Mouse (Mus musculus) telencephalon, adult 2 months (tissue): ENCODE results near the gene Ror2.

Experiments
- DNase-seq: peaks from one replicate; pipeline ENCODE4 v3.0.0-alpha.2; 2011; ENCODE audit warnings: low read depth, low spot score

Gene Ror2

DNA sequence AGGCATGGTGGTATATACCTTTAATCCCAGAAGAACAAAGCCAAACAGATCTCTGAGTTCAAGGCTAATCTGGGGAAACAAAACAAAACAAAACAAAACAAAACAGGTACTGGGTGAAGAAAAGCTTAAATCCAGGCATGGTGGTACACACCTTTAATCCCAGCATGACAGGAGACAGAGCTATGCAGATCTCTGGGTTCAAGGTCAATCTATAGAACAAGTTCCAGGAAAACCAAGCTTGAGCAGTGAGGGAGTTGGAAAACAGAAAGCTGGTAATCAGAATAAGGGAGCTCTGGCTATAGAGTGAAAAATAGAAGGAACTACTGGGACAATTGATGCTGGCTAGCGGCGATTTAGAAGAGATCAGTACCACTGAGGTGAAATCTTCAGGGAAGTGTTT lies 145.6 kb downstream of the Ror2 start:
- DNase-seq, result no peak

DNA sequence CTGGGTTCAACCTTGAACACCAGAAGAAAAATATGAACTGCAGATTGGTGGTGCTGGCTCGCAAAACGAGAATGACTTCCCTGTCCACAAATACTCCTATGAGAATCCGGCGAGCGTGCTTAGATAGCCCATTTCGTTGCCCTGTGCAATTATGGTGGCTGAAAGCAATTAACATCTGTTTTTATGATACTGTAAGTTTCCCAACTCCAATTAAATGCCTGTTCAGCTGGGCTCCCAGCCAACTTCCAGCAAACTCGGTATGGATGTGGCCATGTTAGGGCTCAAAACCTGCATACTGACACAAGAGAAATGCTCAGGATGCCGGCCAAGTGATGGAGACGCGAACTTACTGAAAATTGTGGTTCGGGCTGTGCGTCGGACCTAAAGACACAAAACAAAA lies 155.4 kb downstream of the Ror2 start:
- no peak for DNase-seq

DNA sequence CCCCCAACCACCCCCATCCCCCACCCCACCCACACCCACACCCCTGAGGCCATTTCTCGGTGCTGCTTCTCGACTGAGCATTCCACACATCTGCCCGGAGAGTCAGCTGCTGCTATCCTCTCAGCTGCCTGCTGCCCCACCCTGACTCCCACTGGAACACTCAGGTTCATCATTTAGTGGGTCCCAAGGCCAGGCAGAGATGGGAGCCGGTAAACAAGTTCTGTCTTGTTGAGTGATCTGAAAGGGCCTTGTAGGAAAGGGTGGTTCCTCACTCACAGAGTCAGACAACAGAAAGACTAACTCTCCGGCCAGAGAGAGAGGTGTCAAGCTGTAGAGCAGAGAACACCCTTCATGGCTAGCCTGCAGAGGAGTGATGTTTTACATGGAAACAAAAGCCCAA lies 155.9 kb downstream of the Ror2 start:
- DNase-seq, result no peak

DNA sequence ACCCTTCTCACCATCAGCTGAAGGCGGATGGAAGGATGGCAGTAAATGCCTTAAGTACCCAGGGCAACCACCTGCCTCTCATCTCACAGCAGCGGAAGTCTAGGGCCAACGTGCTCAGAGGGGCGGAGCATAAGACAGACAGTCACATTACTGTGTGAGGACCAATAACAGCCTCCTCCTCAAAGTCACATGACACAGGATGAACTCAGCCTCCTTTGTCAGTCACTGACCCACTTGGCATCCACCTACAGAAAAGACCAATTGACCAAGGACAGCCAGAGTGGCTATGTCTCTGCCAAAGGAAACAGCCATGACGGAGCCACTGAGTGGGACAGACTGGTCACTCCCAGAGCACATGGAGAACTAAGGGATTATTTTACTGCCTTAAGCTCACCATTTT lies 160.3 kb downstream of the Ror2 start:
- no peak for DNase-seq

DNA sequence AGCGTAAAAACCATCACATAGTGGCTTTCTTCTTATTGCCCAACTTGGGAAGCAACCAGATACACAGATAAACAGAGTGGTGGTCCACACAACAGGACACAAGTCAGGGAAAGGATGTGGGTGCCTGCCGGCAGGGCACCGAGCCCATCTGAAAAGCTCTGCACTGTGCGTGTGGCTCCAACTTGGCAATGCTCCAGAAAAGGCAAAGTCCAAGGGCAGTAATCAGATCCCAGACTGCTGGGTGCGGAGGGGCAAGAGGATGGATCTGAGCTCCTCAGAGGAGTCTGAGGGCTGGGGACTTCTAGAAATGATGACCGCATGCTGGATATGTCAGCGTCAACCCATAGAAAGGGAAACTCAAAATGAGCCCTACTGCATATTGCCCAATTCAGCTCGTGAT lies 163.8 kb downstream of the Ror2 start:
- DNase-seq, result no peak

DNA sequence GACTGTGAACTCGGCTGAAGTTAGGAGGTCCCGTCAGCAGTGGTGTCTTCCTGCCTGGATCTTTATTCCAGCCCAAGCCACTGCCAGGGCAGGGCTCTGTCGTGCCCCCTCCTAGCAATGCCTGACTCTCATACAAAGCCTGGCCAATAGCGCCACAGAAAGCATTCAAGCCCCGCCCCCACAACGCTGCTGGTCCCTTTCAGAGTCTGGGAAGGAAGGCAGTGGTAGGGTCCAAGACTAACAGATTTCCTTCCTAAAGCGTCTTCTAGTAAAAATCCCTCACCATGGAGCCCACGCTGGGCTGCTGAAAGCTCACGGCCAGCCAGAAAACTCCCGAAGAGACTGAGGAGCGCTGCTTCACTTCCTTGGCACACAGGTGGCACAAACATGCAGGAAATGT lies 165.0 kb downstream of the Ror2 start:
- DNase-seq, result no peak

DNA sequence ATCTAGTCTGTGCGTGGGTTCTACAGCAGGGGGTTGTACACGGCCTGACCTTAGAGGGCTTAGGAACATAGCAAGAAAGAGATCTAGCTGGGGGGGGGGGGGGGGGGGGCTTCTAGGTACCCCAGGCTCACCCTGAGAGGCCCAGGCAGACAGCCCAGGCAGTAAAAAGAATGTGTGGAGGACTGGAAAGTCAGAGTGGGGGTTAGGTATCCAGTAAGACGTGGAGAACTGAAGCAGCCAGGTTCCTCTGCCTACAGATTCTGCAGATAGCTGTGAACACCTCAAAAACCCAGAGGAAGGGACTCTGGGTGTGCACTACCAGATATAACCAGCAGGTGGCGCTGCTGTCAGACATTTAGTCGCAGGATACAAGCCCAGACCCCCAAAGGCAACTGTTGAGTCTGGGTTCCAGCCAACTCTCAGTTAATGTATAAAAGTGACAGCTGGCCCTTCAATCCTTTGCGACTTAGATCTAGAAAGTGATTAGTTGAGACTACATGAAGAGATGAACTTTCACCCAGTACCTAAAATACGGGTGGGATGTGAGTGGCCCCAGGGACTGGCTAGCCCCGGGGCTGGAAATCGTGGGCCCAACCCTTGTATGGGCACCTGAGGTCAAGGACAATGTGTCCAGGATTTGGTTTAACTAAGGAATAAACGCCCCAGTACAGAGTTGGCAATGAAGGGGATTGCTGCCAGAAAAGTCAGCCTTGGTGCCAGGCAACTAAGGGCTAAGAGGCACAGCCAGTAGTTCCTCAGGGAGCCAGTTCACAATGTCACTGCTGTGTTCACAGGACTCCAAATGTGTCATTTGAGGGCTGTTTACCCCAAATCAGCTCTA lies 166.1 kb downstream of the Ror2 start:
- peak; percentile 19 for DNase-seq

DNA sequence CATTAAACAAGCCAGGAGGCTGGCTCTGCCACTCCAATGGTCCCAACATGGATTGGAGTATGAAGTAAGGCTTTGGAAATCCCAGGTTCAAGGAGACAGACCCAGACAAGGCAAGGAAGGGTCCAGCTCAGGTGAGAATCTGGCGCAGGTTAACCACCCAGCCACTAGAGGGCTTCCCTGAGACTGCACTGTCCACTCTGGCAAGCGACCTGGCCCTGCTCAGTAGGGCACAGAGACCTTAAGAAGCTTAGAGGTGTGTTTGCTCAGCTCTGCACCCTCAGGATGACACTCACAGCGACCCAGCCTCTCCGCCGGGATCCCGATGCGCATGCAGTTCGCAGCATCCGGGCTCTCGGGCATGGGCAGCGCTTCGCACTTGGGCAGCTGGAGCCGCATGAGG lies 167.5 kb downstream of the Ror2 start:
- no peak for DNase-seq

DNA sequence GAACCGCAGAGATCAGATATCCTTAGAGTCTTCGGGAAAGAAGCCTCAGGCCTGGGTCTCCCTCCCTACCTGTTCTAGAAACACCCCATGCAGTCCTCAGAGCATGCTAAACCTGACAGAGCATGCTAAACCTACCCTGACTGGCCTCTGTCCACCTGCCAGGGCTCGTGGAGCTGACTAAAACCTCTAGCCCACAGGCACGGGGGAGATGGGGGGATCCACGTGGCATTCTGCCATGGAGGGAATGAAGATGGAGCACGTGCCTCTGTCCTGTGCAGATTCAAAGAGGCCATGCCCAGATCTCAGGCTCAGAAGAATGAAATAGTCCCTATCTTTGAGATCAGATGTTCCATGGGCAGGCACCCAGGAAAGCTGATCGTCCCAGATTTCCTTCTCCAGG lies 168.0 kb downstream of the Ror2 start:
- DNase-seq, result no peak

DNA sequence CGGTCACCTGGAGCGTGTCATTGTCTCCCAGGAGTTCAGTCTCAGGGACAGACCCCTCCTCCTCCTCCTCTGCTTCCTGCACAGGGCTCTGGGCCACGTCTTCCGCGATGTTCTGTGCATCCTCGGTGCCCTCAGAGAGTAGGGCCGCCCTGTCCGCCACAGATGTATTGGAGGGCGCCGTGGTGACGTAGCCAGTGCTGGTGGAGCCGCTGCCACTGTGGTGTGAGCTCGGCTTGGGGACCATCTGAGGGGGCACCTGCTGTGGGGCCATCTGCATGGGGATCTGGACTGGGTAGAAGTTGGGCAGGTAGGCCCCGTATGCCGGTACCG lies 175.7 kb downstream of the Ror2 start:
- DNase-seq, result no peak

DNA sequence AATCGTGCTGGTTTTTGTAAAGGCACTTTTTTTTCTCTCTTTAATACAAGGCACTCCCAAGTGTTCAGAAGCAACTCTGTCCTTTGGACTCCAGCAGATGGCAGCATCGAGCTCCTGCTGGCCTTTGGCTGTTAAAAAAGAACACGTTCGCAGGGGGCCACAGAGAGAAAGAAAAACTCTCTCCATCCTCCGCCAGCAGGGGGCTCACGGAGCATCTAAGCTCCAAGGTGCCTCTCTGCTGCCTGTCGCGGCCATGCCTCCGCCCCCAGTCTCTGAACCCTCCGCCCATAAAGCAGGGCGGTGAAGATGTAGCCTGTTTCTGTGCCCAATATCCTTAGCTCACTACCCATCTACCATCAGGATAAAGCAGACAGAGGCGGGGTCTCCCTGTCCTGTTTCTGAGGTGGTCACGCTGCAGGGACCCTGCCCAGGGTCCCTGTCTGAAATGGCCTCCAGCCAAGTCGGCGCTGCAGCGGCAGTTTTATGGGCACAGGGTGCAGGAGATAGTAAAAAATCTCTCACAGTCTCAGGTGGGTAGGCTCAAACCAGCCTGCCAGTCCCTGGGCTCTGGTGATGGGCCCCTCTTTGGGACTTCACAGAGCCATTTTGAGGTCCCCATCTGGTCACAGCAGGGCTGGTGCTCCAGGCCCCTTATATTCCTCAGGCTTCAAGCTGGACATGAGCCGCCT lies 176.2 kb downstream of the Ror2 start:
- peak; percentile 92 for DNase-seq

DNA sequence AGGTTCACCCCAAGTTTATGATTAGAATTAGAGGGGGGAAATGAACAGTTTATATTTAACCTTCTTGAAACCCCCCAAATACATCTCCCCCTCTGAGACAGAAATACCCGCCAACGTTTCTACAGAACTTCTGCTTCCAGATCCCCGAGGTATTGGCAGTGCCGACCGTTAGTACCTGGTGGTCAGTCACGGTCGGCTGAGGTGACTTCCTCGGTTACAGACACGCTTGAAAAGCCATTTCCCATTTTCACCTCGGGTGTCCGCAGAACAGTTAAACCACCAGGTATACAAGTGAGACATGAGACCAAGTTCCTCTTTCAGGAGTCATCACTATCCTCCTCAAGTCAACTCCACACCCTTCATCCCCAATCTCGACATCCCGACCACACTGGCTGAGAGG lies 179.2 kb downstream of the Ror2 start:
- DNase-seq, result no peak

DNA sequence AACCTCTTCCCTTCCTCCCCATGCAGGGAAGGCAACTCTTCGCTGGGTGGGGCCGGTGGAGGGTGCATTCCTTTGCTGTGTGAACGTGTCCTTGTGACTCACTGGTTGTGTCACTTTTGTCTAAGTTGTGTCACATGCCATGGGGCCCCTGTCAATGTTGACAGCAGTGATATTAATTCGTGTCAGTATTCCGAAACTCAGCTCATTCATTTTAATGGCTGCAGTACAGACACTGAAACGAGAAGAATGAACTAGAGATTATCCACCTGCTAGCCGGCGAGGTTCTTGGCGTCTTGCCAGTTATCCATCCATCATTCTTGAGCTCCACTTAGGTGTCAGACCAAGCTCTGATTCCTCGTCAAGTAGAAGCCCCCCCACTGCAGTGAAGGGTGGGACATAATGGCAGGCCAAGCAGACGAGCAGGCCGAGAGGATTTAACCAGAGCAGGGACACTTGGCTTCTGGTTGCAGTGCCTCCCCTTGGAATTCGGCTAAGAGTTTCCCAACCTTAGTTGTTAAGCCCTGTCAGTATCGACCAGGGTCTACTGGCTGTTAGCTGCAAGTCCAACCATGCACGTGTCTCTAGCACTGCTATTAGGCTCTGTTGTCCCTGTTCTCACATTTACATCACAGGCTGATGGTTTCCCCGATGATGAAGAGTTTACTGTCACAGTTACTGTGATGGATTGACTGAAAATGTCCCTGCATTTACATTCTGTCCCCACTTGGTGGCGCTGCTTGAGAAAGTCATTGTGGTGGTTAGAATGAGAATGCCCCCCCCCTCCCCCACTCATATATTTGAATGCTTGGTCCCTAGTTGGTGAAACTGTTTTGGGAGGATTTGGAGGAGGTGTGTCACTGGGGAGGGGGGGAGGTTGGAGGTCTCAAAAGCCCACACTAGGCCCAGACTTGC lies 185.9 kb downstream of the Ror2 start:
- no peak for DNase-seq

DNA sequence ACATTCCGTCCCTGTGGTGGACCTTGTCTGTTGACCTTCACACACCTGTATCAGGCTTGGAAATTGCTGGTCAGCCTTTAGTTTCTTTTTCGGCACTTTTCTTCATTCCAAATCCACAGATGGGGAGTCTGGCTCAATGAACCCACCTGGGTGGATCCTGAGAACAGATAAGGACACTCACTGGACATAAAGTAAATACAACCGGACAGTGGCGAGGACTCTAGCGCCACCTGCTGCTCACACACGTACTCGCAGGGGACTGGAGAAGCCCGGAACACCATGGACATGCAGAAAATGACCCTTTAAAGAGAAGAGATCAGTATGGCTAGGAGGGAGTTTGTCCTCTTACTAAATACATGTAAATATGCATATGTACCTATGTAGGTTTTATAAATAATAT lies 189.3 kb downstream of the Ror2 start:
- DNase-seq, result no peak

DNA sequence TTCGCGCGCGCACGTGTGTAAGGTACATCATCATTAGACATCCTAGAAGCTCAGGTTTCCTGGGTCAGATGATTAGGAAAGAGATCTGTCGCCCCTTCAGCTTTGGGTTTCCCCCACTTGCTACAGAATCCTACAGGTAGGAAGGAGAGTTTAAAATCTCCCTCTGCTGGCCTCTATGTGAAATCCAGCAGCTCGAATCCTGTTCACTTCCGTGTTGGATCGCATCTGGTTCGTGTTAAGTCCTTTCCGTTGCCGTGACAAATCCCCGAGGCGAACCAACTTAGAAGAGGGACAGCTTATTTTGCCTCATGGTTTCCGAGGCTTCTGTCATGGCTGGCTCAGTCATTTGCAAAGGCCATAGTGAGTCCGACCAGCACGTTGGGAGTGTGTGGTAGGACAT lies 190.7 kb downstream of the Ror2 start:
- no peak for DNase-seq

DNA sequence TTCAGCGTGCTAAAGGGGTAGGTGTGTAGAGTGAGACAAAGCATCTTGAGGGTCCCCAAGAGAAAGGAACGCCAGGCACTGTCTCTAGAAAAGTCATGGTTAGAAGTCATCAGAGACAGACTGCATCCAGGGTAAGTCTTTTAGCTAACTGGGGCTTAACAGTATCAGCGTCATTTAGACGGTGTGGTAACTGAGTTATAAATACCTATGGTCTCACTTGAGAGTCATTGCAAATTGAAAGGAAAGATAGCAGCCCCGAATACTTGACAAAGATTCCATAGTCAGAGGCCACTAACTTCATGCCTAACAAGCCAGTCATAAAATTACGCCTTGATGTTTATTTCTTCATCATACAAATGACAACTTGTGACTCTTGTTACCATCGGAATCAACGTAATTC lies 191.3 kb downstream of the Ror2 start:
- no peak for DNase-seq

DNA sequence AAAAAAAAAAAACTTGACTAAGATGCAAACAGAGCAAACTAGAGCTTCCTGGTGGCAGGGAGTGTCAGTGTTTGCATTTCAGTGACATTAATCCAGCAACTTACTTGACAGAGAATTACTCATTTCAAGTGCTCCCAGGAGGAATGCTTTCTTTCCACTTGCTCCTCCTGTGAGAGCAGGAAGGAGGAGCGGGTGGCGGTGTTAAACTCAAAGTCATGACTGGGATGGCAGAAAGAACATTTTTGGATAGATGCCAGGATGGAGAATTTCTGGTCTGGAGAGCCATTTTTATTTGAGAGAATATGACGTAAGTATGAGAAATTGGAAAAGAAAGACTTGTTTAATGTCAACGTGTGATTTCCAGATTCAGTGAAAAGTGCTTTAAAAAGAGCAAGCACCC lies 192.5 kb downstream of the Ror2 start:
- DNase-seq, result no peak

DNA sequence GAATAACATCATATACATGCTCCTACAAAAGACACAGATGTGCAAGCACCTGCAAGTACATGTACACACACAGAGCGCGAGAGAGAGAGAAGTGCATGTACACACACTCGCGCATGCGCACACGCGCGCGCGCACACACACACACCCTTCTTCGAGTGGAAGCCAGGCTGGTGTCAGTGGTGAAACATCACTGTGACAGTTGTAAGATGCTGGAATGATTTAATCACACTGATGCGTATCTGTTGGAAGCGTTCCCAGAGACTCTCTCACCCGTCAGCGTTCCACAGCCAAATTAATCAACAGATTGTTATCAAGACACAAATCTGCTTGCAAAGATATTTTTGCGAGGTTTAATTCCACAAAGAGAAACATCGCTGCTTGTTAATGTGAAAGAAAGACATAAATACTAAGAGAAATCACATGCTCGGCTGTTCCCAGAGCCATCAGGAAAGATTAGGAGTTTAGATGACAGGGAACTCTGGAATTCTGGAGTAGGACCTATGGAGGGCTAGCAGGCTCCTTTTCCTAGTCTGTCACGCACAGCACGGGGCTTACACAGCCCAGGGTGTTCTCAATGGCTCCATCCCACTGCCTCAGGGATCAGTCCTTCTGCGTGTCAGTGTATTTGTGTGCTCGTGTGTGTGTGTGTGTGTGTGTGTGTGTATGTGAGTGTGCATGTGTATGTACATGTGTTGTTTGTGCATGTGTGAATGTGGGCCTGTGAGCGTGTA lies 199.2 kb downstream of the Ror2 start:
- peak; percentile 23 for DNase-seq

DNA sequence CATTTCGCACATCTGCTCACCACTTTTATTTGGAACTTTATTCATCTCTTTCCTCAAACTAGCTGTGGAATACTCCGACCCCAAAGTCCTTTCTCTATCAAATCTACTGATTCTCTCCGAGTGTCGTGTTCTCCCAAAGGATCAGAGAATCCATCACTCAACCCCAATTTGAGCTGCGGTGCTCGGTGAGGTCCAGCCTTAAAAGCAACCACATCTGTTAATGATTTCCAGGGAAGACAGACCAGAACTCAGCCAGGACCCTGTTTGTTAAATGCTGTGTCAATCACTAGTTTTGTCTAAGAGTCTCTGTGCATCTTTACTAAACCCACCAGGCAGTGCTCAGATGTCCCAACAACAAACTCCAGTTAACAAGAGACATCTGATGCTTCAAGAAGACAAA lies 204.1 kb downstream of the Ror2 start:
- no peak for DNase-seq

DNA sequence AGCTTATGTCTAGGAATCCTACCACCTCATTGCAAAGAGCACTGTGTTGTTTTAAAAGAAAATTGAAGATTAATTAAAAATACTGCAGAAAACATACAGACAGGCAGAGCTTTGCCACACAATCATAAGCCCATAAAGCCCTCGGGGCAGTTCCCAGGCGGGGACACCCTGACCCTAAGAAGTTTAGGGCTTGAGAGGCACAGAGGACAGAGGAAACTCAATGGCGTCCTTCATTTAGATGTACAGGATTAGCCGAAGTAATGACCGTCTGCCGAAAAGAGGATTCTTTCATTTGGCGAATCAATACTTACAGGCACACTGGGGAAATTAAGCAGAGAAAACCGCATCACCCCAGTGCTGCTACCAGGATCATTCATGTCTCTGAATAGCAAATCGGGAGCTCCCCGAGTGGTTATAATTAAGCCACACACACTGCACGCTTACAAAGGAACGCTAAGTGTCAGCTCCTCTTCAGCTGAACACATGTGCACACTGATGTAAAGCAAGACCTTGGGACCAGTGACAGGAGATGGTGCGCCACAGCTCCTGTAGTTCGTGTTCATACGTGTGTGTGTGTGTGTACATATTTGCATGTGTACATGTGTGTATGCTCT lies 208.1 kb downstream of the Ror2 start:
- no peak for DNase-seq

DNA sequence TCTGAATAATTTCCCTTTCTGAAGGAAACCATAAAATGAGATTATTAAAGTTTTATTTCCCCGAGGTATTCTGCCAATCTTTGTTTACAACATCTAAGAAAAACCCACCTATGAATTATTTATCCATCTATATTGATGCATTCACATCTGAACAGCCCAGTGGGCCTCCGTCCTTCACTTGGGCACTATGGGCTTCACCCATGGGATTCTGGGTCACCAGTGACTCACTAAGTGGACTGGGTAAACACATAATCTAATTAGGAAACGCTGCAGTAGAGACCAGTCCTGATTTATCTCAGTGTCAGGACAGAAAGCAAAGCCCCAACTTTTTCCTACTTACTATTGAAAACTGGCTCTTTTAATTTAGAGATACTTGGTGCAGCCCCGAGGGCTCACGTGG lies 210.9 kb downstream of the Ror2 start:
- DNase-seq, result no peak
